Mouse (Mus musculus): Measurements from ENCODE around the gene Slc25a3. TPM values are rescaled to one million over a fixed set of nuclear protein-coding genes. Genes with fewer than 3 reads are reported as not detected.

Slc25a3 gene
- polyA plus RNA-seq, 1 experiment from 2014 or later = 1,186 TPM

- Histone ChIP-seq H3K27ac (ENCODE audit: low read length) (peak overlapping the region; percentile 86), H3K4me2 (ENCODE audit: low read depth, low read length) (peak overlapping the region; percentile 82), H3K27me3 (ENCODE audit: control insufficient read depth, insufficient read depth, low read length) (no peaks in the 10 kb centered on the region), H3K9me3 (replicated peaks; ENCODE audit: control insufficient read depth, low read length) (no peaks in the 10 kb centered on the region), H3K4me1 (ENCODE audit: control insufficient read depth, insufficient read depth, low read length) (peaks cover 7% of the 10 kb centered on the region; the same call in 1 of the 2 replicates), H3K9ac (ENCODE audit: low read length) (peak overlapping the region; percentile 89), H3K36me3 (ENCODE audit: control insufficient read depth, insufficient read depth) (peaks cover 5% of the 10 kb centered on the region), H3K4me3 (ENCODE audit: low read length) (peak overlapping the region; percentile 77)
- no peak for ATAC-seq (replicated peaks; ENCODE audit: extremely low read depth, insufficient read depth, low FRiP score)
- 41% methylated on average over 12 of the region's 12 CpGs for WGBS
These were observed 40.4 kb downstream of the Slc25a3 start for GRCm38 (mm10) chr10:91083393-91083927.

GRCm38 (mm10) chr10:91082550-91083392 lies 41.1 kb downstream of the Slc25a3 start, which contains the start of the genes Apaf1 and Ikbip:
Gene Apaf1, minus strand, starts transcription at chr10:91082770.
Gene Ikbip, plus strand, starts transcription at chr10:91082940.
- H3K4me1 ChIP-seq (ENCODE audit: control insufficient read depth, insufficient read depth, low read length) = peaks cover 7% of the 10 kb centered on the region; the same call in 1 of the 2 replicates
- H3K27ac ChIP-seq (ENCODE audit: low read length) = peak within 1 kb of the TSS; percentile 86
- H3K9me3 ChIP-seq (replicated peaks; ENCODE audit: control insufficient read depth, low read length) = no peaks in the 10 kb centered on the region
- peaks cover 5% of the 10 kb centered on the region for H3K36me3 ChIP-seq (ENCODE audit: control insufficient read depth, insufficient read depth)
- peak; percentile 96 for ATAC-seq (replicated peaks; ENCODE audit: extremely low read depth, insufficient read depth, low FRiP score)
- H3K4me2 ChIP-seq (ENCODE audit: low read depth, low read length) = peak within 1 kb of the TSS; percentile 82
- WGBS = under 1% methylated on average over 85 of the region's 87 CpGs
- peak within 1 kb of the TSS; percentile 89 for H3K9ac ChIP-seq (ENCODE audit: low read length)
- H3K27me3 ChIP-seq (ENCODE audit: control insufficient read depth, insufficient read depth, low read length) = no peaks in the 10 kb centered on the region
- peak within 1 kb of the TSS; percentile 77 for H3K4me3 ChIP-seq (ENCODE audit: low read length)

GRCm38 (mm10) chr10:91081959-91082507 lies 41.8 kb downstream of the Slc25a3 start:
- WGBS = under 1% methylated on average over 27 of the region's 27 CpGs
- Histone ChIP-seq H3K9ac (ENCODE audit: low read length) (peak overlapping the region; percentile 82), H3K27ac (ENCODE audit: low read length) (peak overlapping the region; percentile 82), H3K4me2 (ENCODE audit: low read depth, low read length) (peak overlapping the region; percentile 64), H3K4me3 (ENCODE audit: low read length) (peak overlapping the region; percentile 77), H3K36me3 (ENCODE audit: control insufficient read depth, insufficient read depth) (peaks cover 9% of the 10 kb centered on the region), H3K9me3 (replicated peaks; ENCODE audit: control insufficient read depth, low read length) (no peaks in the 10 kb centered on the region), H3K4me1 (ENCODE audit: control insufficient read depth, insufficient read depth, low read length) (peaks cover 7% of the 10 kb centered on the region; the same call in 1 of the 2 replicates), H3K27me3 (ENCODE audit: control insufficient read depth, insufficient read depth, low read length) (no peaks in the 10 kb centered on the region)
- peak; percentile 4; the same call in 1 of the 2 replicates for ATAC-seq (replicated peaks; ENCODE audit: extremely low read depth, insufficient read depth, low FRiP score)

- H3K36me3 ChIP-seq (ENCODE audit: control insufficient read depth, insufficient read depth) = peaks cover 16% of the 10 kb centered on the region
- 76% methylated on average over 5 of the region's 5 CpGs for WGBS
These were observed 43.3 kb downstream of the Slc25a3 start for GRCm38 (mm10) chr10:91080540-91080939.

GRCm38 (mm10) chr10:91076667-91077066 lies 47.2 kb downstream of the Slc25a3 start:
- Histone ChIP-seq H3K4me2 (ENCODE audit: low read depth, low read length) (no peak overlapping the region), H3K27ac (ENCODE audit: low read length) (no peak overlapping the region), H3K36me3 (ENCODE audit: control insufficient read depth, insufficient read depth) (peaks cover 26% of the 10 kb centered on the region), H3K4me1 (ENCODE audit: control insufficient read depth, insufficient read depth, low read length) (0 out of 2 replicates have a peak, but pooled peaks cover 2% of the 10 kb centered on the region), H3K4me3 (ENCODE audit: low read length) (no peak overlapping the region), H3K9me3 (replicated peaks; ENCODE audit: control insufficient read depth, low read length) (no peaks in the 10 kb centered on the region), H3K9ac (ENCODE audit: low read length) (no peak overlapping the region), H3K27me3 (ENCODE audit: control insufficient read depth, insufficient read depth, low read length) (no peaks in the 10 kb centered on the region)
- no peak for ATAC-seq (replicated peaks; ENCODE audit: extremely low read depth, insufficient read depth, low FRiP score)
- 81% methylated on average over 2 of the region's 2 CpGs for whole genome bisulfite sequencing

More at GRCm38 (mm10) chr10:91080540-91080939, 43.3 kb downstream of the Slc25a3 start:
- Histone ChIP-seq H3K27me3 (ENCODE audit: control insufficient read depth, insufficient read depth, low read length) (no peaks in the 10 kb centered on the region), H3K9ac (ENCODE audit: low read length) (no peak overlapping the region), H3K4me2 (ENCODE audit: low read depth, low read length) (peak overlapping the region; percentile 14; the same call in 1 of the 2 replicates), H3K4me3 (ENCODE audit: low read length) (no peak overlapping the region), H3K9me3 (replicated peaks; ENCODE audit: control insufficient read depth, low read length) (no peaks in the 10 kb centered on the region), H3K27ac (ENCODE audit: low read length) (no peak overlapping the region), H3K4me1 (ENCODE audit: control insufficient read depth, insufficient read depth, low read length) (peaks cover 7% of the 10 kb centered on the region; the same call in 1 of the 2 replicates)
- ATAC-seq (replicated peaks; ENCODE audit: extremely low read depth, insufficient read depth, low FRiP score) = no peak

DNA sequence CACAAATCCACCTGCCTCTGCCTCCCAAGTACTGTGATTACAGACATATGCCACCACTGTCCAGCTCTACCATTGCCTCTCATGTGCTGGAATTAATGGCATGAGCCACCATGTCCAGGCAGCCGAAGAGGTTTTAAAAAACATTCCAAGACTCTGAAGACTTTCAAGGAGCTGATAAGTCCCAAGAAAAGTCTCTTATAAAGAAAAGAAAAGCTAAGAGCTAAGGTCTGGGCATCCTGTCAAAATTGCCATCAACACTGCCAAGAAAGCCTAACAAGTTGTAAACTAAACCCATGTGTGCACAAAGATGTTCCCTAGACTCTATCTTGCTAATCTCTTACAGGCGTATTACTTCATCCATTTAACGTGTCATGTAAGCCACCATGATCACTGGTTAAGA lies 50.5 kb downstream of the Slc25a3 start:
- no peak overlapping the region for H3K4me2 ChIP-seq (ENCODE audit: low read depth, low read length)
- H3K36me3 ChIP-seq (ENCODE audit: control insufficient read depth, insufficient read depth) = peaks cover 24% of the 10 kb centered on the region
- H3K27me3 ChIP-seq (ENCODE audit: control insufficient read depth, insufficient read depth, low read length) = no peaks in the 10 kb centered on the region
- WGBS = 61% methylated on average over 3 of the region's 3 CpGs
- no peak for ATAC-seq (replicated peaks; ENCODE audit: extremely low read depth, insufficient read depth, low FRiP score)
- no peak overlapping the region for H3K4me3 ChIP-seq (ENCODE audit: low read length)
- H3K9ac ChIP-seq (ENCODE audit: low read length) = no peak overlapping the region
- no peak overlapping the region for H3K27ac ChIP-seq (ENCODE audit: low read length)
- H3K4me1 ChIP-seq (ENCODE audit: control insufficient read depth, insufficient read depth, low read length) = no peaks in the 10 kb centered on the region
- H3K9me3 ChIP-seq (replicated peaks; ENCODE audit: control insufficient read depth, low read length) = no peaks in the 10 kb centered on the region

DNA sequence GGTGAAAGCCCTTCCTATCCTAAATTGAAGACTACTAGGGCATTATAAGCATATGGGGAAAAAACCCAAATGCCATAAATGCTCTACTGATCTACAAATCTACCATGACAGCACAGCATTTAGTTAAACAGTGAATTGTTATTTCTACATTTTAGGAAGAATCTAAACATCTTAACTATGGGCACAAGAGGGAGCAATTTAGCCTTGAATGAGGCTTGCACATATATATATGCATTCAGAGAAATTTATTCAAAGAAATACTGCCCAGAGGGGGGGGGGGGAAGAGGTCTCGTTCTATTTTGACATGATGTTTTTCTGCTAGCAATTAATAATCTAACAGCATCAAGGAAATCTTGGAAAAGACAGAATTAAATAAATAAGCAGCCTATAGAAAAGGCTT lies 52.1 kb downstream of the Slc25a3 start:
- Histone ChIP-seq H3K36me3 (ENCODE audit: control insufficient read depth, insufficient read depth) (peaks cover 21% of the 10 kb centered on the region), H3K9me3 (replicated peaks; ENCODE audit: control insufficient read depth, low read length) (no peaks in the 10 kb centered on the region), H3K4me3 (ENCODE audit: low read length) (no peak overlapping the region), H3K27me3 (ENCODE audit: control insufficient read depth, insufficient read depth, low read length) (no peaks in the 10 kb centered on the region), H3K9ac (ENCODE audit: low read length) (no peak overlapping the region), H3K4me1 (ENCODE audit: control insufficient read depth, insufficient read depth, low read length) (no peaks in the 10 kb centered on the region), H3K4me2 (ENCODE audit: low read depth, low read length) (no peak overlapping the region), H3K27ac (ENCODE audit: low read length) (no peak overlapping the region)
- ATAC-seq (replicated peaks; ENCODE audit: extremely low read depth, insufficient read depth, low FRiP score) = no peak
- WGBS = 43% methylated on average over 1 of the region's 1 CpGs
